Mouse (Mus musculus) midbrain, embryonic 13.5 days (tissue): ENCODE measurements around the gene Coch. TPM values are rescaled to one million over a fixed set of nuclear protein-coding genes. Genes with fewer than 3 reads are reported as not detected.
"Not testable (repeated sequence)": the region's sequence is repeated elsewhere in the genome, so short reads cannot be mapped to it uniquely, and the experiment has no call there.

Experiments used
- ATAC-seq: fragments of 200-750 bp; cut with Nextera tagmentation; 2 replicates; pipeline ENCODE4 v1.8.0; 2017; ENCODE audit warnings: mild to moderate bottlenecking, moderate TSS enrichment, moderate library complexity
- H3K27ac ChIP-seq: fragments of 300-500 bp; sonication (generic); 2 replicates; pipeline ENCODE4 v1.5.1; 2015; ENCODE audit warnings: inconsistent platforms, mild to moderate bottlenecking, moderate library complexity
- H3K27me3 ChIP-seq: fragments of 300-500 bp; sonication (generic); 2 replicates; pipeline ENCODE4 v1.6.1; 2015; ENCODE audit warnings: mild to moderate bottlenecking, inconsistent platforms
- H3K36me3 ChIP-seq: fragments of 300-500 bp; sonication (generic); 2 replicates; pipeline ENCODE4 v1.6.1; 2015; ENCODE audit warnings: mild to moderate bottlenecking, inconsistent platforms
- H3K4me1 ChIP-seq: fragments of 300-500 bp; sonication (generic); replicated peaks from 2 replicates; pipeline ENCODE4 v1.6.1; 2015; ENCODE audit warnings: inconsistent platforms
- H3K4me2 ChIP-seq: fragments of 300-500 bp; sonication (generic); replicated peaks from 2 replicates; pipeline ENCODE4 v1.6.1; 2015; ENCODE audit warnings: moderate library complexity, mild to moderate bottlenecking, inconsistent platforms
- H3K4me3 ChIP-seq: fragments of 300-500 bp; sonication (generic); replicated peaks from 2 replicates; pipeline ENCODE4 v1.5.1; 2015; ENCODE audit warnings: mild to moderate bottlenecking, inconsistent platforms
- H3K9ac ChIP-seq: fragments of 300-500 bp; sonication (generic); replicated peaks from 2 replicates; pipeline ENCODE4 v1.6.1; 2015; ENCODE audit warnings: mild to moderate bottlenecking, inconsistent platforms
- H3K9me3 ChIP-seq: fragments of 300-500 bp; sonication (generic); 2 replicates; pipeline ENCODE4 v1.6.1; 2016; ENCODE audit warnings: mild to moderate bottlenecking, inconsistent platforms
- polyA plus RNA-seq: library from polyadenylated mRNA; unstranded; fragments of >200 nt; fragmentation: Nextera tagmentation; extraction: Ambion mirVana; gene quantifications from 2 replicates; pipeline ENCODE4 v1.2.1, GENCODE M21; 2015

Coch gene
- polyA plus RNA-seq, 1 experiment from 2014 or later = 6.7 TPM

GRCm38 (mm10) chr12:51649401-51649800 lies 56.3 kb downstream of the Coch start:
- not testable (repeated sequence) for H3K27ac ChIP-seq, H3K4me2 ChIP-seq, H3K27me3 ChIP-seq, ATAC-seq, H3K4me1 ChIP-seq, H3K4me3 ChIP-seq, H3K9ac ChIP-seq, H3K9me3 ChIP-seq
- H3K36me3 ChIP-seq = peaks cover 28% of the 10 kb centered on the region

Other genes with a start within 250 kb of the Coch start
- gene G2e3, start 245.3 kb upstream of the Coch start, polyA plus RNA-seq = 31.5 and 31.7 TPM in 2 replicates
- gene Scfd1, start 215.8 kb upstream of the Coch start, polyA plus RNA-seq = 70.8 and 74.3 TPM in 2 replicates
- gene Ap4s1, start 97.7 kb downstream of the Coch start, polyA plus RNA-seq = 53.2 and 54.4 TPM in 2 replicates
- gene Strn3, start 98.6 kb downstream of the Coch start, polyA plus RNA-seq = 45.7 and 46.3 TPM in 2 replicates
- gene Hectd1, start 236.2 kb downstream of the Coch start, polyA plus RNA-seq = 37.0 and 37.2 TPM in 2 replicates